Mouse (Mus musculus) intestine, embryonic 15.5 days (tissue): ENCODE results near the gene Nova2. TPM values are rescaled to one million over a fixed set of nuclear protein-coding genes. Genes with fewer than 3 reads are reported as not detected.

Experiments used
- ATAC-seq: fragments of 200-750 bp; cut with Nextera tagmentation; 2 replicates; pipeline ENCODE4 v1.8.0; 2017; ENCODE audit warnings: moderate TSS enrichment, moderate library complexity
- H3K27ac ChIP-seq: fragments of 300-500 bp; sonication (generic); 2 replicates; pipeline ENCODE4 v1.5.1; 2015; ENCODE audit warnings: mild to moderate bottlenecking, inconsistent platforms
- H3K27me3 ChIP-seq: fragments of 300-500 bp; sonication (generic); replicated peaks from 2 replicates; pipeline ENCODE4 v1.6.1; 2015; ENCODE audit warnings: inconsistent platforms
- H3K36me3 ChIP-seq: fragments of 300-500 bp; sonication (generic); 2 replicates; pipeline ENCODE4 v1.6.1; 2015; ENCODE audit warnings: inconsistent platforms
- H3K4me1 ChIP-seq: fragments of 300-500 bp; sonication (generic); replicated peaks from 2 replicates; pipeline ENCODE4 v1.6.1; 2015; ENCODE audit warnings: inconsistent platforms
- H3K4me2 ChIP-seq: fragments of 300-500 bp; sonication (generic); replicated peaks from 2 replicates; pipeline ENCODE4 v1.6.1; 2015; ENCODE audit warnings: mild to moderate bottlenecking, inconsistent platforms
- H3K4me3 ChIP-seq: fragments of 300-500 bp; sonication (generic); replicated peaks from 2 replicates; pipeline ENCODE4 v1.5.1; 2015; ENCODE audit warnings: inconsistent platforms
- H3K9ac ChIP-seq: fragments of 300-500 bp; sonication (generic); 2 replicates; pipeline ENCODE4 v1.6.1; 2015; ENCODE audit warnings: inconsistent platforms
- H3K9me3 ChIP-seq: fragments of 300-500 bp; sonication (generic); 2 replicates; pipeline ENCODE4 v1.6.1; 2016; ENCODE audit warnings: inconsistent platforms
- WGBS: fragments of 180-500 bp; shearing (Covaris S2); methylation state at CpG from one replicate; pipeline ENCODE4 v1.1.7; 2015; 5-methylcytosine and 5-hydroxymethylcytosine counted together
- polyA plus RNA-seq: library from polyadenylated mRNA; unstranded; fragments of >200 nt; fragmentation: Nextera tagmentation; extraction: Ambion mirVana; gene quantifications from 2 replicates; pipeline ENCODE4 v1.2.1, GENCODE M21; 2015

Gene Nova2
- polyA plus RNA-seq, 1 experiment from 2014 or later, result 0.57 TPM

GRCm38 (mm10) chr7:18990601-18991295, 65.1 kb downstream of the Nova2 start, which contains the start of gene Mypop:
Gene Mypop (plus strand): TSS chr7:18991245.
- Histone ChIP-seq H3K9ac (peak within 1 kb of the TSS; percentile 59), H3K36me3 (no peaks in the 10 kb centered on the region), H3K9me3 (no peaks in the 10 kb centered on the region), H3K4me3 (peak within 1 kb of the TSS; percentile 47), H3K27me3 (peaks cover 22% of the 10 kb centered on the region), H3K27ac (peak within 1 kb of the TSS; percentile 54), H3K4me1 (peaks cover 11% of the 10 kb centered on the region), H3K4me2 (peak within 1 kb of the TSS; percentile 93)
- peak; percentile 96 for ATAC-seq
- under 1% methylated on average over 36 of the region's 37 CpGs for WGBS

GRCm38 (mm10) chr7:18991660-18992293, 66.1 kb downstream of the Nova2 start:
- peak; percentile 3; the same call in 1 of the 2 replicates for ATAC-seq
- peak overlapping the region; percentile 59 for H3K9ac ChIP-seq
- peaks cover 11% of the 10 kb centered on the region for H3K4me1 ChIP-seq

GRCm38 (mm10) chr7:18992294-18992675, 66.6 kb downstream of the Nova2 start:
- Histone ChIP-seq H3K27ac (no peak overlapping the region), H3K4me1 (peaks cover 11% of the 10 kb centered on the region), H3K4me3 (peak overlapping the region; percentile 47), H3K9ac (peak overlapping the region; percentile 59), H3K27me3 (peaks cover 22% of the 10 kb centered on the region), H3K36me3 (no peaks in the 10 kb centered on the region), H3K4me2 (peak overlapping the region; percentile 93), H3K9me3 (no peaks in the 10 kb centered on the region)
- ATAC-seq, result no peak
- WGBS, result 4% methylated on average over 31 of the region's 31 CpGs

More at GRCm38 (mm10) chr7:18991660-18992293, 66.1 kb downstream of the Nova2 start:
- no peak overlapping the region for H3K27ac ChIP-seq
- no peaks in the 10 kb centered on the region for H3K36me3 ChIP-seq
- H3K4me3 ChIP-seq, result peak overlapping the region; percentile 47
- under 1% methylated on average over 58 of the region's 59 CpGs for WGBS
- peaks cover 22% of the 10 kb centered on the region for H3K27me3 ChIP-seq
- peak overlapping the region; percentile 93 for H3K4me2 ChIP-seq
- H3K9me3 ChIP-seq, result no peaks in the 10 kb centered on the region

- Histone ChIP-seq H3K4me1 (peaks cover 11% of the 10 kb centered on the region), H3K27ac (no peak overlapping the region), H3K9ac (no peak overlapping the region), H3K4me3 (no peak overlapping the region), H3K9me3 (no peaks in the 10 kb centered on the region), H3K36me3 (no peaks in the 10 kb centered on the region), H3K4me2 (peak overlapping the region; percentile 93; the same call in 1 of the 2 replicates), H3K27me3 (peaks cover 18% of the 10 kb centered on the region)
- ATAC-seq, result no peak
- 91% methylated on average over 5 of the region's 5 CpGs for WGBS
These were observed 67.3 kb downstream of the Nova2 start for GRCm38 (mm10) chr7:18993036-18993435.

- Histone ChIP-seq H3K9me3 (no peaks in the 10 kb centered on the region), H3K9ac (no peak overlapping the region), H3K4me2 (no peak overlapping the region), H3K36me3 (no peaks in the 10 kb centered on the region), H3K27me3 (no peaks in the 10 kb centered on the region), H3K4me3 (no peak overlapping the region), H3K4me1 (peaks cover 21% of the 10 kb centered on the region), H3K27ac (no peak overlapping the region)
- 49% methylated on average over 9 of the region's 9 CpGs for WGBS
- ATAC-seq, result no peak
These were observed 73.1 kb downstream of the Nova2 start for GRCm38 (mm10) chr7:18998835-18999234.

GRCm38 (mm10) chr7:19000421-19000820, 74.7 kb downstream of the Nova2 start:
- no peak for ATAC-seq
- Histone ChIP-seq H3K36me3 (peaks cover 3% of the 10 kb centered on the region; the same call in 1 of the 2 replicates), H3K9me3 (no peaks in the 10 kb centered on the region), H3K9ac (peak overlapping the region; percentile 44), H3K4me3 (peak overlapping the region; percentile 36), H3K4me2 (peak overlapping the region; percentile 63), H3K4me1 (peaks cover 32% of the 10 kb centered on the region), H3K27ac (peak overlapping the region; percentile 82; the same call in 1 of the 2 replicates), H3K27me3 (no peaks in the 10 kb centered on the region)
- WGBS, result 42% methylated on average over 10 of the region's 10 CpGs

GRCm38 (mm10) chr7:19001066-19001806, 75.5 kb downstream of the Nova2 start:
- Histone ChIP-seq H3K9ac (peak overlapping the region; percentile 44), H3K9me3 (no peaks in the 10 kb centered on the region), H3K4me3 (peak overlapping the region; percentile 36), H3K36me3 (peaks cover 8% of the 10 kb centered on the region; the same call in 1 of the 2 replicates), H3K27ac (peak overlapping the region; percentile 82), H3K4me1 (peaks cover 40% of the 10 kb centered on the region), H3K27me3 (no peaks in the 10 kb centered on the region), H3K4me2 (peak overlapping the region; percentile 63)
- ATAC-seq, result peak; percentile 9
- WGBS, result 24% methylated on average over 18 of the region's 18 CpGs

- 45% methylated on average over 3 of the region's 3 CpGs for WGBS
- peak overlapping the region; percentile 82 for H3K27ac ChIP-seq
- no peak overlapping the region for H3K9ac ChIP-seq
- peaks cover 42% of the 10 kb centered on the region for H3K4me1 ChIP-seq
- no peak overlapping the region for H3K4me3 ChIP-seq
- no peaks in the 10 kb centered on the region for H3K27me3 ChIP-seq
- peak overlapping the region; percentile 63 for H3K4me2 ChIP-seq
- ATAC-seq, result no peak
- H3K36me3 ChIP-seq, result peaks cover 8% of the 10 kb centered on the region; the same call in 1 of the 2 replicates
- H3K9me3 ChIP-seq, result no peaks in the 10 kb centered on the region
These were observed 76.1 kb downstream of the Nova2 start for GRCm38 (mm10) chr7:19001807-19002085.

GRCm38 (mm10) chr7:19002115-19002514, 76.4 kb downstream of the Nova2 start:
- Histone ChIP-seq H3K27me3 (no peaks in the 10 kb centered on the region), H3K4me3 (peak overlapping the region; percentile 38), H3K4me2 (peak overlapping the region; percentile 75), H3K9ac (peak overlapping the region; percentile 52; the same call in 1 of the 2 replicates), H3K4me1 (peaks cover 46% of the 10 kb centered on the region), H3K36me3 (peaks cover 8% of the 10 kb centered on the region; the same call in 1 of the 2 replicates), H3K27ac (peak overlapping the region; percentile 82), H3K9me3 (no peaks in the 10 kb centered on the region)
- 10% methylated on average over 4 of the region's 4 CpGs for WGBS
- no peak for ATAC-seq

GRCm38 (mm10) chr7:19002848-19003498, 77.3 kb downstream of the Nova2 start:
- H3K4me2 ChIP-seq, result peak overlapping the region; percentile 75
- H3K27ac ChIP-seq, result peak overlapping the region; percentile 82
- WGBS, result under 1% methylated on average over 17 of the region's 17 CpGs
- peak; percentile 47 for ATAC-seq
- peaks cover 54% of the 10 kb centered on the region for H3K4me1 ChIP-seq
- H3K9me3 ChIP-seq, result no peaks in the 10 kb centered on the region
- H3K9ac ChIP-seq, result peak overlapping the region; percentile 52
- H3K36me3 ChIP-seq, result peaks cover 8% of the 10 kb centered on the region; the same call in 1 of the 2 replicates
- peak overlapping the region; percentile 38 for H3K4me3 ChIP-seq
- no peaks in the 10 kb centered on the region for H3K27me3 ChIP-seq

- H3K27me3 ChIP-seq, result no peaks in the 10 kb centered on the region
- H3K4me1 ChIP-seq, result peaks cover 56% of the 10 kb centered on the region
- peak within 1 kb of the TSS; percentile 93 for H3K9ac ChIP-seq
- H3K9me3 ChIP-seq, result no peaks in the 10 kb centered on the region
- H3K36me3 ChIP-seq, result peaks cover 8% of the 10 kb centered on the region; the same call in 1 of the 2 replicates
- under 1% methylated on average over 89 of the region's 90 CpGs for WGBS
- H3K4me3 ChIP-seq, result peak within 1 kb of the TSS; percentile 78
- H3K27ac ChIP-seq, result peak within 1 kb of the TSS; percentile 99
- peak within 1 kb of the TSS; percentile 98 for H3K4me2 ChIP-seq
- peak; percentile 57 for ATAC-seq
These were observed 78.4 kb downstream of the Nova2 start, which contains the start of gene Irf2bp1 for GRCm38 (mm10) chr7:19003902-19004630. Gene Irf2bp1 (plus strand): TSS chr7:19004044.
